Mouse (Mus musculus) small intestine, adult 2 months (tissue): ENCODE results near the gene Atxn2l.

Experiments used
- CTCF ChIP-seq: fragments of 200-500 bp; IDR thresholded peaks from 2 replicates; pipeline ENCODE4 v1.5.1; 2012; ENCODE audit warnings: low read depth, mild to moderate bottlenecking, control low read depth, inconsistent platforms, low read length, moderate library complexity, mixed read lengths; ENCODE audit not compliant: insufficient replicate concordance, insufficient read length; ENCODE audit errors: extremely low read depth
- POLR2A ChIP-seq: fragments of 200-500 bp; IDR thresholded peaks from 2 replicates; pipeline ENCODE4 v1.6.1; 2012; ENCODE audit warnings: low read depth, mild to moderate bottlenecking, control low read depth, inconsistent platforms, low read length, moderate library complexity

DNA sequence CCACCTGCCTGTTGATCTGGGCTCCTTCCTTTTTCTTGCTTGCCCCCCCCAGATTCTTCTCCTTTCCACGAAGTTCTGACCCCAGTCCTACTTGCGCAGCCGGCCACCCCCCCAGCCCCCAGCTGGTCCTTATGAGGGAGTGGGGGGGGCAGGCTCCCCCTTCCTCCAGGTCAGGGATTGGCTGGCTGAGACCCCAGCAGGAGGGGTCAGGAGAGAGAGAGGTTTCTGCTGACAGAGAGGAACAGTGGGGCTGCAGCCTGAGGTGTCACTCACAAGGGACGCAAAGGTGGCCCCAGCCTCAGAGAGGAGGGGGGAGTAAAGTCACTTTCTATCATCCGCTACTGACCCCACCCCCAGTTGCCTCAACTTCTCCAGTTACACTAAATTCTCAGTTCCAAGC, 40.2 kb downstream of the Atxn2l start, which contains the start of gene Atp2a1:
- TF ChIP-seq CTCF (no peak), POLR2A (no peak)
